Mouse (Mus musculus) neural tube, embryonic 12.5 days (tissue): ENCODE measurements around the gene Lrrc25. TPM values are rescaled to one million over a fixed set of nuclear protein-coding genes. Genes with fewer than 3 reads are reported as not detected.

Experiments used
- ATAC-seq: fragments of 200-750 bp; cut with Nextera tagmentation; 2 replicates; pipeline ENCODE4 v1.8.0; 2017; ENCODE audit warnings: low read depth, mild to moderate bottlenecking, moderate TSS enrichment, moderate library complexity; ENCODE audit not compliant: low FRiP score
- H3K27ac ChIP-seq: fragments of 300-500 bp; sonication (generic); 2 replicates; pipeline ENCODE4 v1.5.1; 2016
- H3K27me3 ChIP-seq: fragments of 300-500 bp; sonication (generic); replicated peaks from 2 replicates; pipeline ENCODE4 v1.6.1; 2016; ENCODE audit warnings: mild to moderate bottlenecking
- H3K36me3 ChIP-seq: fragments of 300-500 bp; sonication (generic); 2 replicates; pipeline ENCODE4 v1.6.1; 2016; ENCODE audit warnings: mild to moderate bottlenecking
- H3K4me1 ChIP-seq: fragments of 300-500 bp; sonication (generic); 2 replicates; pipeline ENCODE4 v1.6.1; 2016
- H3K4me2 ChIP-seq: fragments of 300-500 bp; sonication (generic); replicated peaks from 2 replicates; pipeline ENCODE4 v1.6.1; 2016; ENCODE audit warnings: mild to moderate bottlenecking
- H3K4me3 ChIP-seq: fragments of 300-500 bp; sonication (generic); 2 replicates; pipeline ENCODE4 v1.5.1; 2016
- H3K9ac ChIP-seq: fragments of 300-500 bp; sonication (generic); 2 replicates; pipeline ENCODE4 v1.6.1; 2016; ENCODE audit warnings: mild to moderate bottlenecking
- H3K9me3 ChIP-seq: fragments of 300-500 bp; sonication (generic); 2 replicates; pipeline ENCODE4 v1.6.1; 2016; ENCODE audit warnings: mild to moderate bottlenecking
- WGBS: fragments of 180-500 bp; shearing (Covaris S2); methylation state at CpG from one replicate; pipeline ENCODE4 v1.1.7; 2016; 5-methylcytosine and 5-hydroxymethylcytosine counted together
- polyA plus RNA-seq: library from polyadenylated mRNA; unstranded; fragments of >200 nt; fragmentation: Nextera tagmentation; extraction: Ambion mirVana; gene quantifications from 2 replicates; pipeline ENCODE4 v1.2.1, GENCODE M21; 2016

Gene Lrrc25
- polyA plus RNA-seq, 1 experiment from 2014 or later = 1.3 TPM

DNA sequence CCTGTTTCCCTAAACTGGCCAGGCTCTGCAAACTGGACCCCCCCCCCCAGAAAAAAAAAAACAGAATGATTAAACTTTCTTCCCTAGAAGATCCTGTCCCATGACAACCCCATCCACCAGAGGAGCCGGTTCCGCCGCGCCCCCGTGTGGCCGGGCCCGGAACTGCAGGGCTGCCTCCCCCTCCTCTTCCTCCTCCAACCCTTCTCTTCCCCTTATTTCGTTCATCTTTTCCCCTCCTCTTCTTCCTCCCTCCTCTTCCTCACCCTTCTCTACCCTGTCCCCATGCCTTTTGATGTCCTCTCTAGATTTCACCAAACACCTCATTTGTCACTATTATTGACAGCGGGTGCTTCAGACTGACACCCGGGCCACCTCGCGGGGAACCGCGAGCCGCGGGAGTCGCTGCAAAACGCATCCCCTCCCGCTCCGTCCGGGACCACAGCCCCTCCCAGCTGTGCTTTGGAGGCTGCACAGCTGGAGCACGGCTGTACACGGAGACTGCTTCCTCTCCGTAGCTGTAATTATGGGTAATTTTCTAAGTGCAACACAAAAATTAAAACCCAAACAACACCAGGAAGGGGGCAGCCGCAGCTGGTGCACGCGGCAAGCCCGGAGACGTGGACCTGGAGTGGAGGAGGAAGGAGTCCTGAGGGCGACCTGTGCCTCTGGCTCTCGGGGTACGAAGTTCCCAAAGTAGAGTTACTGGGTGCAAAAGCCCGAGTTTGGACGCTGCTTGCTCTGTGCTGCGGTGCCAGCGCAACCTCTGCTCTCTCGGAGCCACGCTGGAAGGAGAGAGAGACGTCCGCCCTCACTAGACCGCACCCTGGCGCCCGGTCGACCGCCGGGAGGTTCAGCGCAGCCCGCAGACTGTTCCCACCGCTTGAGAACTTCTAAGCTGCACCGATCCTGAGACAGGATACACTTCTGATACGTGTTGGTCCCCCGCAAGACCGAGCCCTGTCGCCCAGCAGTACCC is 4.9 kb upstream of the Lrrc25 start:
- WGBS = under 1% methylated on average over 54 of the region's 54 CpGs
- peak overlapping the region; percentile 81 for H3K4me2 ChIP-seq
- H3K9ac ChIP-seq = peak overlapping the region; percentile 56
- H3K4me3 ChIP-seq = peak overlapping the region; percentile 36
- no peak; the same call in 1 of the 2 replicates for ATAC-seq
- no peaks in the 10 kb centered on the region for H3K27me3 ChIP-seq
- H3K9me3 ChIP-seq = no peaks in the 10 kb centered on the region
- H3K36me3 ChIP-seq = no peaks in the 10 kb centered on the region
- 0 out of 2 replicates have a peak overlapping the region, but pooled peaks have one; percentile 6 for H3K27ac ChIP-seq
- H3K4me1 ChIP-seq = peaks cover 57% of the 10 kb centered on the region

DNA sequence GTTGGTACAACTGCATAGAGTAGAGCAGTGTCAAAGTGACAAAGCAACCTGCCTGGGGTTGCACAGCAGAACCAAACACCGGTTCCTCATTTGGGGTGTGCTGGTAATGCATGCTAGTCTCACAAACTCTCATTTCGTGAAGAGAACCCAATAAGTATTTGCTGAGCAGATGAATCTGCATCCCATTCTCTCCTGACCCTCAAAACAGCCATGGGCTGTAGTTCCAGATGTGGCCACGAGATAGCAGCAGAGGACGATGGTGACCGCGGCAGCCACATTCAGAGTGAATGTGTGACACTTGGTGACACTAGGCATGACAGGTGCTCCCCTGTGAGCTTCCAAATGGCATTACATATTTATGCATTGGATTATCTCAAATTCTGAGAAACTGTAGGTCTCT is 4.1 kb upstream of the Lrrc25 start:
- peak overlapping the region; percentile 36 for H3K4me3 ChIP-seq
- H3K4me1 ChIP-seq = peaks cover 50% of the 10 kb centered on the region
- H3K9me3 ChIP-seq = no peaks in the 10 kb centered on the region
- no peak overlapping the region for H3K27ac ChIP-seq
- H3K4me2 ChIP-seq = peak overlapping the region; percentile 81
- WGBS = under 1% methylated on average over 6 of the region's 6 CpGs
- no peaks in the 10 kb centered on the region for H3K27me3 ChIP-seq
- H3K9ac ChIP-seq = peak overlapping the region; percentile 56
- no peaks in the 10 kb centered on the region for H3K36me3 ChIP-seq
- ATAC-seq = no peak

DNA sequence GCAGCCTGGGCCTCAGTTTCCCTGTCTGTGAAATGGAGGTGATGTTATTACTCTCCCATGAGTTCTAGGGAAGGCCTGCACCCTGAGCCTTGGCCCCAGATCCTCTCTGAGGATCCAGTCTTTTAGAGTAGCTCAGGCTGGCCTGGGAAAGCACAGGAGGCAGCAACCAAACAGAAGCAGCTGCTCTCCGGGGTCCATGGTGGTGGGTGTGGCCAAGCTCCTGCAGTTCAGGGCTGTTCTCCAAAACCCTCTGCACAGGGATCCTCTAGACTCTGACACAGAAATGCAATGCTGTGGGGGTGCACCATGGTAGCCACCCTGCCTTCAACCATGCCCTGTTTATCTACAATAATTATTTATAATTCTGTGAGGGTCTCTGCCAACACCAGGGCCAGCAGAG is 2.2 kb upstream of the Lrrc25 start:
- Histone ChIP-seq H3K9ac (no peak overlapping the region), H3K4me1 (peaks cover 41% of the 10 kb centered on the region), H3K27ac (no peak overlapping the region), H3K9me3 (no peaks in the 10 kb centered on the region), H3K4me2 (no peak overlapping the region), H3K4me3 (no peak overlapping the region), H3K36me3 (no peaks in the 10 kb centered on the region), H3K27me3 (no peaks in the 10 kb centered on the region)
- no peak for ATAC-seq
- WGBS = 19% methylated on average over 1 of the region's 1 CpGs

DNA sequence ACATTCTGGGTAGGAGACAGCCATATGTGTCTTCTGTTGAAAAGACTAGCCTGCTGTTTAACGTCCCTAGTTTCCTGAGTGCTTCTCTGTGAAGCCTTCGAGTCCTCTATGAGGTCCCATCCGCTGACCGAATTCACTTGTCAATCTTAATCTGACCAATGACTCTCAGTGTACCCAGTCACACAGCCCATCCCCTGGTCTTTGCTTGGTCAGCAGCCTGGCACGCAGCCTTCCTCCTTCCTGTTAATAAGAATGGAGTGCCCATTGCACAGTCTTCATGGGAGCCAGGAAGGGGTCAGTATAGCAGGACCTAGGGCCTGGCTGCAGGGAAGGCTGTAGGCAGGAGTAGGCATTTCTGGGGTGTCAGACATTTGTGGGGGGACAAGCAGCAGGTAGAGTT is 1.5 kb upstream of the Lrrc25 start:
- Histone ChIP-seq H3K4me3 (no peak overlapping the region), H3K9ac (no peak overlapping the region), H3K36me3 (no peaks in the 10 kb centered on the region), H3K4me1 (peaks cover 39% of the 10 kb centered on the region), H3K27me3 (no peaks in the 10 kb centered on the region), H3K9me3 (no peaks in the 10 kb centered on the region), H3K27ac (no peak overlapping the region), H3K4me2 (no peak overlapping the region)
- ATAC-seq = no peak
- WGBS = 63% methylated on average over 5 of the region's 5 CpGs

GRCm38 (mm10) chr8:70615281-70615680 is 674 bp upstream of the Lrrc25 start:
- Histone ChIP-seq H3K27ac (no peak overlapping the region), H3K27me3 (peaks cover 1% of the 10 kb centered on the region; the same call in 1 of the 2 replicates), H3K4me1 (peaks cover 31% of the 10 kb centered on the region), H3K4me2 (no peak overlapping the region), H3K36me3 (no peaks in the 10 kb centered on the region), H3K4me3 (no peak overlapping the region), H3K9ac (no peak overlapping the region), H3K9me3 (no peaks in the 10 kb centered on the region)
- WGBS = 88% methylated on average over 8 of the region's 8 CpGs
- ATAC-seq = no peak

- Histone ChIP-seq H3K27me3 (peaks cover 14% of the 10 kb centered on the region), H3K4me3 (no peak overlapping the region), H3K4me2 (no peak overlapping the region), H3K9me3 (no peaks in the 10 kb centered on the region), H3K27ac (no peak overlapping the region), H3K36me3 (no peaks in the 10 kb centered on the region), H3K9ac (no peak overlapping the region), H3K4me1 (peaks cover 18% of the 10 kb centered on the region; the same call in 1 of the 2 replicates)
- ATAC-seq = no peak
- WGBS = 56% methylated on average over 11 of the region's 11 CpGs
Observed at GRCm38 (mm10) chr8:70616645-70617044, 690 bp downstream of the Lrrc25 start.

GRCm38 (mm10) chr8:70617985-70618384 is 2.0 kb downstream of the Lrrc25 start:
- Histone ChIP-seq H3K9ac (no peak overlapping the region), H3K27ac (no peak overlapping the region), H3K36me3 (no peaks in the 10 kb centered on the region), H3K4me1 (peaks cover 17% of the 10 kb centered on the region; the same call in 1 of the 2 replicates), H3K4me2 (no peak overlapping the region), H3K9me3 (no peaks in the 10 kb centered on the region), H3K4me3 (no peak overlapping the region), H3K27me3 (peaks cover 23% of the 10 kb centered on the region)
- no peak for ATAC-seq
- 86% methylated on average over 11 of the region's 11 CpGs for WGBS

GRCm38 (mm10) chr8:70618888-70619334 is 3.0 kb downstream of the Lrrc25 start:
- Histone ChIP-seq H3K4me2 (no peak overlapping the region), H3K27me3 (peaks cover 23% of the 10 kb centered on the region), H3K4me3 (no peak overlapping the region), H3K9me3 (no peaks in the 10 kb centered on the region), H3K27ac (no peak overlapping the region), H3K36me3 (no peaks in the 10 kb centered on the region), H3K4me1 (0 out of 2 replicates have a peak, but pooled peaks cover 14% of the 10 kb centered on the region), H3K9ac (no peak overlapping the region)
- ATAC-seq = peak; percentile 42; the same call in 1 of the 2 replicates
- 30% methylated on average over 9 of the region's 9 CpGs for WGBS

DNA sequence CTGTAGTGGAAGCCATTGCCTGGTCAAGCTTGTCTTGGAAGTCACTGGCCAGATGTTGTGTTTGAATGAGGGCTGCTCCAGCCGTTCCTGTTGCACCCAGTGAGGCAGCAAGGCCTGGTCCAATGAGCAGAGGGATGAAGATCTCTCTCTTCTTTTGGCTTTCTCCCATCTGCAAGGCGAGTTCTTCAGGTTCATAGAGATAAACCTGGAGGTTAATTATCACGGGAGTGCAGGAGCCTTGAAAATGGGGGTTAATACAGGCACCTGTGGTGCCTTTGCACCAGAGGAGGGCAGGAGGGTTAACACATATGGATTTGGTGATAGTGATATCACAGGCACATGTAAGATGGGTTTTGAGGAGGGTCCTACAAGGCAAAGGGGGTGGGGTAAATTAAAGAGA is 6.3 kb downstream of the Lrrc25 start:
- no peaks in the 10 kb centered on the region for H3K9me3 ChIP-seq
- WGBS = 63% methylated on average over 3 of the region's 3 CpGs
- H3K4me1 ChIP-seq = 0 out of 2 replicates have a peak, but pooled peaks cover 10% of the 10 kb centered on the region

GRCm38 (mm10) chr8:70625104-70625503 is 9.1 kb downstream of the Lrrc25 start:
- WGBS = 25% methylated on average over 5 of the region's 5 CpGs
- ATAC-seq = no peak

More for the DNA sequence above, 6.3 kb downstream of the Lrrc25 start:
- H3K9ac ChIP-seq = no peak overlapping the region
- no peak for ATAC-seq
- H3K27me3 ChIP-seq = peaks cover 23% of the 10 kb centered on the region
- H3K36me3 ChIP-seq = no peaks in the 10 kb centered on the region
- no peak overlapping the region for H3K27ac ChIP-seq
- no peak overlapping the region for H3K4me3 ChIP-seq
- no peak overlapping the region for H3K4me2 ChIP-seq

DNA sequence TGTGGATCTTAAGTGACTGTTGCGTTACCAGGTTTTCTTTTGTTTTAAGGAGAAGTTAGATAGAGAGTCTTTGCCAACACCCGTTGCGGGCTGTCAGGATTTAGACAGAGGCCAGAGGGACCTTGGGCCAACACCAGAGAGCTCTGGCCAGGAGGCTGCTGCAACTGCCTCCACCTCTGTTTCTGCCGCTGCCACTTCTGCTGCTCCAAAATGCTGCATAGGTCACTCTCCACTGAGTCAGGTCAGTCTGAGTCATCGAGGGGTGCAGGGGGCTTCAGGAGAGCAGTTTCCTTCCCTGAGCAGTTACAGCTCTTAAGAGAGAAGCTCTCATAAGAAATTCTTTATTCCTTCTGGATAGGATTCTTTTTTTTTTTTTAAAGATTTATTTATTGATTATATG is 11.1 kb downstream of the Lrrc25 start:
- ATAC-seq = no peak
- no peaks in the 10 kb centered on the region for H3K9me3 ChIP-seq
- WGBS = 91% methylated on average over 5 of the region's 5 CpGs
- H3K9ac ChIP-seq = no peak overlapping the region
- no peak overlapping the region for H3K4me3 ChIP-seq
- peaks cover 12% of the 10 kb centered on the region; the same call in 1 of the 2 replicates for H3K27me3 ChIP-seq
- H3K36me3 ChIP-seq = no peaks in the 10 kb centered on the region
- H3K27ac ChIP-seq = no peak overlapping the region
- no peak overlapping the region for H3K4me2 ChIP-seq
- peaks cover 15% of the 10 kb centered on the region; the same call in 1 of the 2 replicates for H3K4me1 ChIP-seq

More at GRCm38 (mm10) chr8:70625104-70625503, 9.1 kb downstream of the Lrrc25 start:
- Histone ChIP-seq H3K4me3 (no peak overlapping the region), H3K9ac (no peak overlapping the region), H3K27ac (no peak overlapping the region), H3K36me3 (no peaks in the 10 kb centered on the region), H3K4me2 (no peak overlapping the region), H3K9me3 (no peaks in the 10 kb centered on the region), H3K4me1 (peaks cover 9% of the 10 kb centered on the region; the same call in 1 of the 2 replicates), H3K27me3 (peaks cover 23% of the 10 kb centered on the region)

DNA sequence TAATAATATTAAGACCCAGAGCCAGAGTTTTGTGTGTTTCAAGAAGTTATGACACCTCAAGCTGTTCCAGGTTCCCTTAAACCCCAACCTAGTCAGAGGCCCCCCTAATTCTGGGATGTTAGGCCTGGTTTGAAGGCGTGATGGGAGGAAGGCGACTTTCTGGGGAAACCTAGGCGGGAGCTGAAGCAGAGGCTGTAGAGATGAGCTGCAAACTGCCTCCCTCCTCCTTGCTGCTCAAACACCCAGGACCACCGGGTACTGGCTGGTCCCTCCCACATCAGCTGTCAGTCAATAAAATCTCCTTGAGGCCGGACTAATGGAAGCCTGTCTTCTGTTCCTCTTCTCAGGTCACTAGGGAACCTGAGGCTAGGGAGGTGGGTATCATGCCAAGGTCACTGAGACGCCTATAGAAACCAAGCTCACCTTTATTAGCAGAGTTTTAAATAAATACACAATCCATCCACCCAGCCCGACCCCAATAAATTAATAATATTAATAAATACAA is 13.1 kb downstream of the Lrrc25 start:
- Histone ChIP-seq H3K4me1 (peaks cover 15% of the 10 kb centered on the region; the same call in 1 of the 2 replicates), H3K36me3 (no peaks in the 10 kb centered on the region), H3K4me2 (peak overlapping the region; percentile 54), H3K9me3 (no peaks in the 10 kb centered on the region), H3K9ac (peak overlapping the region; percentile 53; the same call in 1 of the 2 replicates), H3K4me3 (peak overlapping the region; percentile 31), H3K27me3 (peaks cover 7% of the 10 kb centered on the region; the same call in 1 of the 2 replicates), H3K27ac (no peak overlapping the region)
- WGBS = 52% methylated on average over 7 of the region's 7 CpGs
- ATAC-seq = peak; percentile 2; the same call in 1 of the 2 replicates
